Mouse (Mus musculus) macrophage (primary cell): Measurements from ENCODE around the gene F11r. TPM values are rescaled to one million over a fixed set of nuclear protein-coding genes. Genes with fewer than 3 reads are reported as not detected.
A peak's percentile ranks its signal among the peaks of the same experiment; 100 is the strongest.

Experiments
- H3K27ac ChIP-seq: fragments of 350-480 bp; formaldehyde crosslinking; 2 replicates; pipeline ENCODE4 v1.9.0; 2021
- H3K36me3 ChIP-seq: fragments of 350-480 bp; formaldehyde crosslinking; 2 replicates; pipeline ENCODE4 v1.9.0; 2021; ENCODE audit errors: inconsistent target
- H3K4me3 ChIP-seq: fragments of 350-480 bp; formaldehyde crosslinking; 2 replicates; pipeline ENCODE4 v1.9.0; 2021; ENCODE audit errors: inconsistent target
- H3K79me2 ChIP-seq: fragments of 350-480 bp; formaldehyde crosslinking; 2 replicates; pipeline ENCODE4 v1.9.0; 2021; ENCODE audit errors: inconsistent target
- WGBS: methylation state at CpG from one replicate; pipeline ENCODE4 v1.1.7; 2026; ENCODE audit warnings: inconsistent platforms; ENCODE audit not compliant: missing documents; 5-methylcytosine and 5-hydroxymethylcytosine counted together
- polyA plus RNA-seq: library from polyadenylated mRNA; stranded (reverse); fragments of 250-400 nt; gene quantifications from 3 replicates; pipeline ENCODE4 v1.2.4, GENCODE M21; 2018; ENCODE audit warnings: inconsistent platforms

The F11r gene
- polyA plus RNA-seq, 1 experiment from 2014 or later, result 0.39 TPM

DNA sequence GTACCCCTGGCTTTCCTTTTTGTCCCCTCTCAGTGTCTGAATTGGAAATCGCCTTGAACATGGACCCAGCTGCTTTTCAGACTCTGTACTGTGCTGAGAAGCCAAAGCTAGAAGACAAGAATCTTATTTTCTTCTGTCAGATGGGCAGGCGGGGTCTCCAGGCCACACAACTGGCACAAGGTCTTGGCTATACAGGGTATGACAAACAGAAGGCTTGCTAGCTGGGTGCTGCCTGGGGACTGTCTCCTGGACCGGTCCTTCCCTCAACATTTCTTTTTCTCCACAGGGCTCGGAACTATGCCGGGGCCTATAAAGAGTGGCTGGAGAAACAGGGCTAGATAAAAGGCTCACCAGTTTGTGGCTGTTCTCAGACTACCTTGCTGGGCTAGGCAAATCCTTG, 17.4 kb upstream of the F11r start:
- Histone ChIP-seq H3K79me2 (peaks cover 12% of the 10 kb centered on the region), H3K36me3 (peaks cover 49% of the 10 kb centered on the region), H3K4me3 (no peak overlapping the region), H3K27ac (no peak overlapping the region)
- 100% methylated on average over 5 of the region's 5 CpGs for WGBS

DNA sequence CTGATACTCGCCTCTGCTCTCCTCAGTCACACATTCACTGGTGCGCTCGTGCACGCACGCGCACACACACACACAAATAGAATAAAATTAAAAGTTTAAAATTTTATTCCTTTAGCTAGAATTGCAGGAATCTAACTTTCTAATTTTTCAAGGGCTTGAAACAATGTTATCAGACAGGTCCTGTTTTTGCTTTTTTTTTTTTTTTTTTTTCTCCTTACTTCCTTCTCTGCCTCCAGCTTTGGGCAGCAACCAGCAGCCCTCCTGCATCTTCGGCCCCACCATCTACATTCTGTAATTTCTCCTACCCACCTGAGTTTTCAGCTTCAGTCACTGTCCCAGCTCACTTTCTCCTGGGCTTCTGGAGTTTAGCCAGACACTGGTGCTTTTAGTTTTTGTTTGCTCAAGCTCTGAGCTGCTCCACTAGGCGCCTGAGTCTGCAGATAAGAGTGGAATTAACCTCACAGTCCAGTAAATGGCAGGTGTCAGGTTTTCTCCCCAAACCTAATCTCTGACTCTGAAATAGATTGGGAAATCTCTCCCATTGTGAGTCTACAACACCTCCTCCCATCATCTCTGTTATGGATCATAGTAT, 14.7 kb upstream of the F11r start:
- 84% methylated on average over 8 of the region's 8 CpGs for WGBS
- H3K79me2 ChIP-seq, result no peaks in the 10 kb centered on the region
- no peak overlapping the region for H3K27ac ChIP-seq
- no peak overlapping the region for H3K4me3 ChIP-seq
- peaks cover 23% of the 10 kb centered on the region for H3K36me3 ChIP-seq

DNA sequence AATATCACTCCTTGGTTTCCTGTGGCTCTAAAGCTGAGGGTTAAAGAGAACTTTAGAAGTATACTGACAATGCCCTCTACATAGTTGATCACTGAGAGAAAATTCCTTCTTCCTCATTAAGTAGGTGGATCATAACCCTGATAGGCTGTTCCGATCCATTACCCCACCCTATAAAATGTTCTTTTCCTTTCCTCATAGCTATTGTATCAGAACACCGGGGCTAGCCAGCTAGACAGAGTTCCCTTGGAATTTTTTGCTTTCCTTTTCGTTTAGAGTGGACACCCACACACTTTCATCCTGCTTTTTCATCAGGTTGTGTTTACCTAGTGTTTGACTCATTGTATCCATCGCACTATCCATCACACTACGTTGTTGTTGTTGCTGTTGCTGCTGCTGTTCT, 12.7 kb upstream of the F11r start:
- Histone ChIP-seq H3K36me3 (peaks cover 3% of the 10 kb centered on the region; the same call in 1 of the 2 replicates), H3K4me3 (no peak overlapping the region), H3K27ac (no peak overlapping the region), H3K79me2 (no peaks in the 10 kb centered on the region)
- 88% methylated on average over 5 of the region's 5 CpGs for WGBS

DNA sequence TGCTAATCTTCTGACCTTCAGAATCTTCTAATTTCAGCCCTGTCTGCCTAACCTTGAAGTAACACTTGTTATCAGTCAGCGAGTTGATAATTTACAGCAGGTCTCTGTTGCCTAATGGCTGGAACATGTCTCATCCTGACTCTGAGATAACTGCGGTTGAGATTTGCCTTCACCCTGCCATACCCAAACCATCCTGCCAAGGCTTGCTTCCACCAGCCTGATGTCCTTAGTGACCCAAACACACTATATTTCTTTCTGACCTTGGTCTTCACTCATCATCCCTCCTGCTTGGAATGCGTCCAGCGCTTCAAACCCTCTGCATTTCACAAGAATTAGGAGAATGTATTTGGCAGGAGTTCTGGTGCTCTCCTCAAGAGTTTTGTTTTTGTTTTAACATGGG, 12.2 kb upstream of the F11r start:
- WGBS, result 93% methylated on average over 4 of the region's 4 CpGs
- Histone ChIP-seq H3K4me3 (no peak overlapping the region), H3K36me3 (no peaks in the 10 kb centered on the region), H3K79me2 (no peaks in the 10 kb centered on the region), H3K27ac (no peak overlapping the region)

DNA sequence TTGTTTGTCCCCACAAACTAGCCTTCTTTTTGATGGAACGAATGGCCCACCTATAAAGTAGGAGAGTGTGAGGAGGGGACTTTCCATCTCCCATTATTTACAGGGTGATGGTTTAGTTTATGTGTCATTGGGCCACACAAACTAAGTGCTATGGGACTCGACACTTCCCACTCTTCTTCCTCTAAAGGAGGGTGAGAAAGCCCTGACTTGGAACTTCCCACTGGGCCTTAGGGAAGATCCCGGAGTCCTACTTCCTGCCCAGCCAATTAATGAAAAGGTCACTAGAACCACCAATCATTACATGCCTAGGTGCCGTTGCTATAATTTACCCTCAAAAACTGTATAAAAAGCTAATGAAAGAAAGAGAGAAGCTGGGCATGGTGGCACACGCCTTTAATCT, 5.2 kb upstream of the F11r start:
- Histone ChIP-seq H3K4me3 (no peak overlapping the region), H3K79me2 (no peaks in the 10 kb centered on the region), H3K36me3 (no peaks in the 10 kb centered on the region), H3K27ac (no peak overlapping the region)
- WGBS, result 85% methylated on average over 5 of the region's 5 CpGs

DNA sequence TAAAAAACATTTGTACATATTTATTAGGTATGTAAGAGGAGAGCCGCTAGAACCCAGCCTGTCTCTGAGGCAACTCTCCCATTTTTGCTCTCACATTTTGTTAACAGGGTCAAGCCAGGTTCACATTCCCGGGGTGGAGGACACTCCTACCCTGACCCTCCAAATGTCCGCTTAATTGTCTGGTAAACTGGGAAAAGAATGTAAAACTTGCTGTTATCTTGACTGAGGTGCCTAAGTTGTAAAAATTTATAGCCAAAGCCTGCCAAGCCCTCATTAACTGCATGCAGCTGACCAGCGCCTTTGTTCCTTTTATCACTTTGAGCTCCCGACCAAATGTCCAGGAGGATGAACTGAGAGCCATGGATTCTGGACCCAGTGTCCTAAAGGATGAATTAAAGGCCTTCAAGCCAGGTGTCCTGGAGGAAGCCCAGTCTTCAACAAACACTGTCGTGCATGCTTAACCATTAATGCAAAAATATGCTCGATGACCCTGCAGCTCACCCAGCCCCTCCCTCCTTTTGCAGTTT, 2.0 kb upstream of the F11r start:
- H3K4me3 ChIP-seq, result no peak overlapping the region
- H3K79me2 ChIP-seq, result no peaks in the 10 kb centered on the region
- H3K36me3 ChIP-seq, result no peaks in the 10 kb centered on the region
- WGBS, result 88% methylated on average over 7 of the region's 7 CpGs
- no peak overlapping the region for H3K27ac ChIP-seq

DNA sequence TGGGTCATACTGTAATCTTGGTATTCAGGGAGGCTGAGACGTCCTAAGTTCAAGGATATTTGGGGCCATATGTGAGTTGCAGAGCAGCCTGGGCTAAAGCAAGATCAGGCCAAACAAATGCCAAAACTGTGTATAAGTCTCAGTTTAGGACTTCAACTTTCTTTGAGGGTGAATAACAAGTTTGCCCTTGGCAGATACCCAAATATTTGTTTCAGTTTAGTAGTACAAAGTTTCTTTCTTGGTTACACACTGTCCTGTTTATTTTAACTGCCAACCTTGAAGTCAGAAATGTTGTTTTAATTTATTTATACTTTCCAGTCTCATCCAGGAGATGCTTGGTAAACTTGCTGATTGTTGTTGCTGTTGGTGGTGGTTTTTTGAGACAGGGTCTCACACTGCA, 1.4 kb upstream of the F11r start:
- Histone ChIP-seq H3K36me3 (no peaks in the 10 kb centered on the region), H3K4me3 (no peak overlapping the region), H3K79me2 (no peaks in the 10 kb centered on the region), H3K27ac (no peak overlapping the region)
- WGBS, result 100% methylated on average over 1 of the region's 1 CpGs

DNA sequence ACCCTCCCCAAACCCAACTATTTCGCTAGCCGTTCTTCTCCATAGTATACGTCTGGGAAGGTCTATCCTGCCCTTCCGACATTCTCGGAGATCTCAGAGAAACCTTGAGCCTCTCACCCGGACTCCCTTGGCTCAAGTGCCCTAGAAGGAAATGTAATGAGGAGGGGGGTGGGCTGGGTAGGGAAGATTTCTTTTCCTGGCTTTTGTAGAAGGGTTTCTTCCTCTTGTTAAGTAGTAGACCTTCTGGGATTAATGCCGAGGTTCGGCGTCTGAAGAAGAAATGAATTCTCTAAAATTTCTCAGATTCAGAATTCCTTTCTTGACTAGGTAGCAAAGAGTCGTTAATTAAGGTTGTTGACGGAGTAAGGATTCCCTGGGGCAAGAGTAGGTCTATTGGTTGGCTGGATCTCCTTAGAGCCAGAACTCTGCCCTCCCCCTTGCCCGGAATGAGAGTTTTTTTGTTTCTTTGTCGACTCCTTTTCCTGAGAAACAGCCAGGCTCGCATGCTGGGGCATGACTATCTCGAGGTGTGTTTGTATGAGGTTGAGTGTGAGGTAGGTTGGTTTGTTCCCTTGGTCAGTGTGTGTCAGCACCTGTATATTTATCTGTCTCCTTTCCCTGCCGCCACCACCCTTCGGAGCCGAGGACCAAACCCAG, 807 bp downstream of the F11r start:
- Histone ChIP-seq H3K36me3 (no peaks in the 10 kb centered on the region), H3K79me2 (no peaks in the 10 kb centered on the region), H3K4me3 (peak overlapping the region; percentile 37), H3K27ac (no peak overlapping the region)
- 13% methylated on average over 18 of the region's 18 CpGs for WGBS

DNA sequence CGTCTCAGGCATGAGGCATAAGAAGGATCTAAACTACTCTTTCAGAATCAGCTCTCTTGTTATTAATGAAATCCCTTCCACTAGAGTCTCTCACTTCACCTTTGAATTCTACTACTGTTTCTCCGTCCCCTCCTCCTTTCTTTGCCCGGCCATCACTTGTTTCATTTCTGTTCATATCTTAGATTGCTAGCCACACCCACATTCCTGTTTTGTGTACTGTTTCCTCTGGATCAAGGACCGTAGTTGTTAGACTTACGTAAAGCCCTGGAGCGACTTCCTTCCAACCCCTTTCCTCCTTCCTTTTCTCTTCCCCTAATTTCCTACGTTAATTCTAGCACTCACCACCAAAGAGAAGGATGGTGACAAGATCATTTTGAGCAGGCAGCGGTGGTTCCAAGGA, 1.7 kb downstream of the F11r start:
- Histone ChIP-seq H3K4me3 (no peak overlapping the region), H3K27ac (no peak overlapping the region), H3K79me2 (no peaks in the 10 kb centered on the region), H3K36me3 (no peaks in the 10 kb centered on the region)
- WGBS, result 66% methylated on average over 7 of the region's 8 CpGs

DNA sequence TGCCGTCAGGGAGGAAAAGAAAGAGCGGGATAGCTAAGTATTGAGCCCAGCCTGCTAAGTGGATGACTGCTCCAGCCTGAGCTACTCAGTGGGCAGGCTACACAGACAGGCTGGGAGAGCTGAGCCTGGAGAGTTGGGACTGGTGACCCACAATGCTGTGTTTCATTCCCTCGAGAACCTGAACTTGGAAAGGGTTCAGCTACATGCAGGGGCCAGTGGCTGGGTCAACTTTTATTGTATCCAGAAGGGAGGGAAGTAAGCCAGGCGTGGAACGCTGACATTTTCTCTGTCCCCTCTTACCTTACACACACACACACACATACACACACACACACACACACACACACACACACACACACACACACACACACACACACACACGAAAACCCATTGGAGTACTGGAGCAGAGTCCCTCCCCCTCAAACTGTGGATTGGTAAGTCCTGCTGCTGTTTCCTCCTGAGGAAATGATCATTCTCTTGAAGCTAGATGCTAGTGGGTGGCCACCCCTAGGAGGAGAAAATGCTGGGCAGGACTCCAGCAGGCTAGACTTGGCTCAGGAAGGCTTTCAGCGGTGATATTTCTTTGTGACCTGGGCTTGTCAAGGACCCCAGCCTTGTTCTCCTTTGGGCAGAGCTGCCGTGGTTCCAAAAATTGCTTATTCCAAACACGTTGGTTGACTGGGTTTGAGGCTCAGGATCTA, 2.8 kb downstream of the F11r start:
- H3K4me3 ChIP-seq, result no peak overlapping the region
- H3K36me3 ChIP-seq, result no peaks in the 10 kb centered on the region
- 37% methylated on average over 6 of the region's 9 CpGs for WGBS
- no peaks in the 10 kb centered on the region for H3K79me2 ChIP-seq
- no peak overlapping the region for H3K27ac ChIP-seq

DNA sequence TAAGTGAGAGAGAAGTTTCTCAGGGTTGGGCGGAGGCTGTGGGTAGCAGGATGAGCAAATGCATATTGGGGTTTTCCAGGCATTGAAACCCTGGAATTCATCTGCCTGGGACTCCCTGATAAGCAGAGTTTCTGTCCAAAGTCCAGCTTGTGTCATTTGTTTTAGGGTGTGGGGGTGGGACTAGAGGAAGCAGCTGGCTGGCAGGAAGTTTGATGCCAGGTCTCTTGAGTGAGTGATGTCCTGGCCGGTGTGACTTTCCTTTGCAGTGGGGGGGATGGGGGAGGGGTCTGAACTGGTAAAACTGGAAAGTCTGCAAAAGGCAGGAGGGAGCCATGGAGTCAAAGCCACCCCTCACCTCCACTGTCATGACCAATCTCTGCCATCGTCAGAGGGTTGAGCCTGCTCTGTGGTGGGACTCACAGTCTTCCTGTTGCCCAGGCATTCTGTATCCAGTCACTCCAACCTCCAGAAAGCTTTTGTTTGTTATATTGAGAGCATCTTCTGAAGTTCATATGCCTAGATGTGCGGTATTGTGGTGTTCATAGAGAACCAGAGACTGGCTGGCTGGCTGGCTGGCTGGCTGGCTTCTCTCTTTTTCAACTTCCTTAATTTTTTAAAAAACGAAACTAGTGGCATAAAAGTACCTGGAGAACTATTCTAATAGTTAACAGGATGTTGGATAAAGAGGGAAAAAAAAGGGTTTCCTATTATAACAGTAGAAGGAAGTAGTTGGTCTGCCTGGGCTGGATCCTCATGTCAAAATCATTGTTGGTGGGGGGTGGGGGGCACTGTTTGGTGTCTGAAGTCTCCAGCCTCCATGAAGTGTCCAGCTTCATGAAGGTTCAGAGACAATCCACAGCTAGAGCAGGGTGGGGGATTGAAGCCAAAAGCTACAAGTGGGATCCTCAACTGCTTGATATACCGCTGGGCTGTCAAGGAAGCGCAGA, 4.4 kb downstream of the F11r start:
- Histone ChIP-seq H3K79me2 (no peaks in the 10 kb centered on the region), H3K27ac (peak overlapping the region; percentile 12; the same call in 1 of the 2 replicates), H3K36me3 (no peaks in the 10 kb centered on the region), H3K4me3 (no peak overlapping the region; the same call in 1 of the 2 replicates)
- WGBS, result 12% methylated on average over 7 of the region's 7 CpGs

DNA sequence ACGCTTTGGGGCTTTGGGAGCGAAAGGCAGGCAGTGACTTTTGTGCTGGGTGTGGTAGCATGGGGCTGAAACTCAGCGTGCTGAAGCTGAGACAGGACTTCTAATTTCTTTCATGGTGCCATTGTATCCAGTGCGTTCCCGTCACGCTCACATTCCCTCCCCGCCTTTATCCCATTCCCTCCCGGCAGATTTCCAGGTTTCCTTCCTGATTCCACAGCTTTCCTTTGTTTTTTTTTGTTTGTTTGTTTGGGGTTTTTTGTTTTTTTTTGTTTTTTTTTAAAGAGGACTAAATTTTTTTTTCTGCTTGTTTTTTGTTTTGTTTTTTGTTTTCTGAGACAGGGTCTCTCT, 5.1 kb downstream of the F11r start:
- 17% methylated on average over 8 of the region's 8 CpGs for WGBS
- H3K4me3 ChIP-seq, result no peak overlapping the region; the same call in 1 of the 2 replicates
- H3K79me2 ChIP-seq, result no peaks in the 10 kb centered on the region
- H3K27ac ChIP-seq, result peak overlapping the region; percentile 12; the same call in 1 of the 2 replicates
- no peaks in the 10 kb centered on the region for H3K36me3 ChIP-seq

DNA sequence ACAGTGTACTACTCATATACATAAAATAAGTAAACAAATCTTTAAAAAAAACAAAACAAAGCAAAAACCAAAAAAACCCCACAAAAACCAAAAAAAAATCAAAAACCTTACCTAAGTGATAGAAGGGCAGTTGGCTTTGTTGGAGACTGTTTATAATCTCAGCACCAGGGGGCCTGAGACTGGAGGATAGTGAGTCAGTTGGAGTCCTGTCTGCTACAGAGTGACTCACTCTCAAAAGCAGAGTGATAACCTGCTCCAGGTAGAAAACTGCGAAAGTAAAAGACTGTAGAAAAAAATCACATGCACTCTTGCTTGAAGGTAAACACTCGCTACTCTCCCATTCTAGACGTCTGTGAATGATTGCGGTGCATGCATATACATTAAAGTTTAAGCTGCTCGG, 7.7 kb downstream of the F11r start:
- 98% methylated on average over 5 of the region's 5 CpGs for WGBS
- H3K79me2 ChIP-seq, result no peaks in the 10 kb centered on the region
- H3K36me3 ChIP-seq, result no peaks in the 10 kb centered on the region
- no peak overlapping the region for H3K4me3 ChIP-seq
- H3K27ac ChIP-seq, result no peak overlapping the region

DNA sequence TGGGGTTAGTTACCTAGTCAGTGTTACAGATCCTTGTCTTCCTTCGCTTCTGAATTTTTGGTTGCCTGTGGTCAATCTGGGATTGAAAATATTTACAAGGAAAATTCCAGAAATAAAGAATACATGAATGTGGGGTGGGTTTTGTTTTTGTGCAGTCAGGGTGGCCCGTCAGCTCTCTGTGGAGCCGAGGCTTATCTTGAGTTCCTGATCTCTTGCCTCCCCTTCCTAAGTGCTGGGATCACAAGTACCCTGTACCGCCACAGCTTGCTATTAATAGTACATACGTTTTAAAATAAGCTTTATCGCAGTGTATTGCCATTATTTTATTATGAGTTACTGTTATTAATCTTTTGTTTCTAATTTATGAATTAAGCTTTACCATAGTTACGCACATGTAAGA, 9.5 kb downstream of the F11r start:
- H3K27ac ChIP-seq, result no peak overlapping the region
- H3K4me3 ChIP-seq, result no peak overlapping the region
- WGBS, result 67% methylated on average over 7 of the region's 7 CpGs
- no peaks in the 10 kb centered on the region for H3K79me2 ChIP-seq
- no peaks in the 10 kb centered on the region for H3K36me3 ChIP-seq
